Mouse (Mus musculus) hindbrain, embryonic 10.5 days (tissue): ENCODE measurements at regions not wholly inside any gene's neighbourhood (a gene's known extent, or its start where the extent isn't known, plus 50 kb on each side); places are given as distances from the start of the nearest gene placed in this dataset.

Source experiments
- DNase-seq: peaks from one replicate; pipeline ENCODE4 v3.0.0-alpha.2; 2017; ENCODE audit warnings: low spot score
- H3K27ac ChIP-seq: fragments of 300-500 bp; sonication (generic); 2 replicates; pipeline ENCODE4 v1.5.1; 2016; ENCODE audit warnings: mild to moderate bottlenecking, moderate library complexity
- H3K27me3 ChIP-seq: fragments of 300-500 bp; sonication (generic); 2 replicates; pipeline ENCODE4 v1.6.1; 2016; ENCODE audit warnings: mild to moderate bottlenecking; ENCODE audit not compliant: poor library complexity, insufficient read depth, severe bottlenecking
- H3K36me3 ChIP-seq: fragments of 300-500 bp; sonication (generic); 2 replicates; pipeline ENCODE4 v1.6.1; 2016; ENCODE audit warnings: mild to moderate bottlenecking, moderate library complexity
- H3K4me1 ChIP-seq: fragments of 300-500 bp; sonication (generic); replicated peaks from 2 replicates; pipeline ENCODE4 v1.6.1; 2016; ENCODE audit warnings: mild to moderate bottlenecking
- H3K4me3 ChIP-seq: fragments of 300-500 bp; sonication (generic); 2 replicates; pipeline ENCODE4 v1.5.1; 2016; ENCODE audit warnings: mild to moderate bottlenecking, moderate library complexity
- H3K9me3 ChIP-seq: fragments of 300-500 bp; sonication (generic); 2 replicates; pipeline ENCODE4 v1.6.1; 2016; ENCODE audit warnings: mild to moderate bottlenecking, moderate library complexity
- WGBS: fragments of 180-500 bp; shearing (Covaris S2); methylation state at CpG from one replicate; pipeline ENCODE4 v1.1.7; 2016; 5-methylcytosine and 5-hydroxymethylcytosine counted together

DNA sequence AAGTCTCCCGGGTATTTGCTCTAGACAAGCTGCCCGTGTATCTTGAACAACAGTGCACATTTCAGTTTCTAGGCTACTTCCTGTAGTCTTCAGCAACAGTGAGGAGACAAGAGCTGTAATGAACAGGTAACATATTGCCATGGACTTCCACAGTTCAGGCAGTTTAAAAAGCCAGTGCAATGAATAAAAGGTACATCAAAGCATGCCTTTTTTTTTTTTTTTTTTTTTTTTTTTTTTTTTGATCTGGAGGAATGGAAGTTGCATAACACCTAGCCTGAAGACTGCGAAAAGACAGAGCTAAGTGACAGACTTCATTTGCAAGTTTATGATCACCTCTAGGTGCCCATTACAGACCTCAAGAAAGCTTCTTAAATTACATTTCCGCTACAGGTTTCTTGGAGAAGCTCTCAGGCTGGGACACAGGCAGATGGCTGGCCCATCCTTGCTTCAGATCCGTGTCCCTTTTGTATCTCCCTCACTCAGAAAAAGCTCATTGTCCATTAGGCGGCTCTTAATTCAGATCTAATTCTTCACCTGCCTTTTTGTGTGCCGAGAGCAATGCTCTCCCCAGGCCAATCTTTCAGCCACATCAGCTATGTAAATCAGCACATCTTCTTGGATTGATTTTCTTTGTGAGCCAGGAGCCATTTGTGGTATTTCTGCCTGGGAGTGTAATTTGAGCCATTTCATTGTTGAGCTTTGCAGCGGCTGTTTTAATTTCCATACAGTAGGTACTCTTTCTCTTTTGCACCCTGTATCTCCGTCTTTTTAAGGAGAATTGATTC, 78.6 kb upstream of the Cnr1 start:
- Histone ChIP-seq H3K36me3 (no peaks in the 10 kb centered on the region), H3K27me3 (no peaks in the 10 kb centered on the region), H3K27ac (peak overlapping the region; percentile 67), H3K9me3 (no peaks in the 10 kb centered on the region), H3K4me1 (peaks cover 15% of the 10 kb centered on the region), H3K4me3 (no peak overlapping the region)
- 31% methylated on average over 9 of the region's 9 CpGs for WGBS
- peak; percentile 23 for DNase-seq

DNA sequence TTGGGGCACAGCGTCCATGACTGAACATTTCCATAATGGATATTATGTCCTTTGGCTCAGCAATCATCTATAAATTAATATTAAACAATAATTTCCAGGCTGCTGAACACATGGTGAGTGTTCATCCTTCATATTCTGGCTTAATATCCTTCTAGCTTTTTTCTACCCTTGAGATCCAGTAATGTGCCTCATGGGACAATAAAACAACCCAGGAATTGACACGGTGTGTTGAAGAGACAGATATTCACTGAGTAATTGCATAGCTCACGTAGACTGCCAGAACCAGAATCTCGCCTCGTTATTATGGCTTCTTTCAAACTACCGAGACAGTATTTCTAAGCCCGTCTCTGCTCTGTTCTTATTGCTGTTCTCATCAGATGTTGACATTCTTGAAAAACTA, 74.1 kb upstream of the Cnr1 start:
- WGBS = 85% methylated on average over 7 of the region's 7 CpGs

DNA sequence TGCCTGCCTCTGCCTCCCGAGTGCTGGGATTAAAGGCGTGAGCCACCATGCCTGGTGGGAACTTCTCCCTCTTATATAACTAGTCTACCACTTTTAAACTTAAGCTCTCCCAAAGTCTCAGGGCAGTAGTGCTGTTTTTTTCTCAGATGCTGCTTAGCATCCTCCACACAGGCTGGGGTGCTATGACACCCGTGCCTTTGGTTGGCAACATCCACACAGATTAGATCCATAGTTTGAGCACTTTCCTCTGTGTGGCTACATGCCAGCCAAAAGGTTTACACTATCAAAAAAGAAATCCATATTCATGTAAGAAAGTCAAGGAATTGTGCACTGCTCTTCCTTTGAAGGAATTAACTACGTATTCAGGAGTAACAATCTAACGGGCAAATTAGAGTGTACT, 72.1 kb upstream of the Cnr1 start:
- no peaks in the 10 kb centered on the region for H3K4me1 ChIP-seq
- WGBS = 92% methylated on average over 5 of the region's 5 CpGs
- H3K9me3 ChIP-seq = no peaks in the 10 kb centered on the region
- no peak overlapping the region for H3K4me3 ChIP-seq
- no peak overlapping the region for H3K27ac ChIP-seq
- H3K27me3 ChIP-seq = no peaks in the 10 kb centered on the region
- H3K36me3 ChIP-seq = no peaks in the 10 kb centered on the region
- DNase-seq = no peak

More for the DNA sequence above, 74.1 kb upstream of the Cnr1 start:
- Histone ChIP-seq H3K4me3 (no peak overlapping the region), H3K36me3 (no peaks in the 10 kb centered on the region), H3K27ac (no peak overlapping the region), H3K4me1 (peaks cover 11% of the 10 kb centered on the region), H3K27me3 (no peaks in the 10 kb centered on the region), H3K9me3 (no peaks in the 10 kb centered on the region)
- DNase-seq = no peak

DNA sequence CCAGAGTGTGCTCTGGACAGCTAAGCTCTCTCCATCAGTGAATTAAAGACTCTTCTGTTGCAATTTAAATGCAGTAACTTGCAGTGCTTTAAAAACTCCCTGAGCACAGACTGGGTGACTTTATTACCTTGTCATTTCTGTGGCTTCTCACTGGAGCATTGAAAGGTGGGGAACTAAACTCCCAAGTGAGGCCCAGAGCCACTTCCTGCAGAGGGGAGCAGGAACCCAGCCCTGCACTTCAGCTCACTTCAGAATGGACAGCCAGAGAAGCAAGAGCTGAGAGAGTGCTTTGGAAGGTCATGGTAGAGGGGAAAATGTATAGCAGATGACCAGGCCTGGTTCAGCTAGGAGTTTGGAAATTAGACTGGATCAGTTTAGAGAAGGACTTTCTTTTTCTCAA, 69.3 kb upstream of the Cnr1 start:
- Histone ChIP-seq H3K4me1 (no peaks in the 10 kb centered on the region), H3K27me3 (no peaks in the 10 kb centered on the region), H3K9me3 (no peaks in the 10 kb centered on the region), H3K4me3 (no peak overlapping the region), H3K27ac (no peak overlapping the region), H3K36me3 (no peaks in the 10 kb centered on the region)
- no peak for DNase-seq

DNA sequence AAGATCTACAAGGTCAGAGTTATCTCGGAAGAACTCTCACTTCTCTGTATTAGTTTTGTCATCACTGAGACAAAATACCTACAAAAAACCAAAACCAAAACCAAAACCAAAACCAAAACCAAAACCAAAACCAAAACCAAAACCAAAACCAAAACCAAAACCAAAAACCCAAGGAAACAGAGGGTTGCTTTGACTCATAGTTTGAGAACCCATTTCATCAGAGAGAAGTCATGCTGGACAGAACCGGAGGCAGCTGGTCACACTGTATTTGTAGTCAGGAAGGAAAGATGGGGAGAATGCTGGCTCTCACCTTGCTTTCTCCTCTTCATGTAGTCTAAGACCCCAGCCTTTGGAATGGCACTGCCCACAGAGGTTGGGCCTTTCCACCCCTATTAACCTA, 57.3 kb upstream of the Cnr1 start:
- H3K4me1 ChIP-seq = no peaks in the 10 kb centered on the region
- no peaks in the 10 kb centered on the region for H3K27me3 ChIP-seq
- H3K4me3 ChIP-seq = no peak overlapping the region
- no peaks in the 10 kb centered on the region for H3K9me3 ChIP-seq
- no peak for DNase-seq
- WGBS = 90% methylated on average over 2 of the region's 2 CpGs
- H3K36me3 ChIP-seq = no peaks in the 10 kb centered on the region
- no peak overlapping the region for H3K27ac ChIP-seq

DNA sequence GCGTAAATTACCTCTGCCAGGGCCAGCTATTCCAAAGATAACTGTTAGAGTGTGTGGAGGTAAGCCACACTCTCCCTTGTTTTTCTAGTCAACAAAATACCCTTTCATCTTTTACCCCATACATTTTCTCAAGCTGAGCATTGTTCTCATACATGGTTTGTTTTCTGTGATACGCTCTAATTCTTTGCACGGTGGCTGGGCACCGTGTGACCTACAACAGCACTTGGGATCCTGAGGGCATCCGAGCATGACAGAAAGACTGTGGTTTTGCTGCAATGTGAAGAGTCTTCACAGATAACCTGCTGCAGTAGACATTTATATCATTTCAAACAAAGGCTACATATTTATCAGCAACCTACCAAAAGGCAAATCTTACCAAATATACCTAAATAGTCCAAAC, 55.1 kb upstream of the Cnr1 start:
- H3K4me1 ChIP-seq = no peaks in the 10 kb centered on the region
- H3K27ac ChIP-seq = no peak overlapping the region
- no peaks in the 10 kb centered on the region for H3K27me3 ChIP-seq
- H3K4me3 ChIP-seq = no peak overlapping the region
- H3K36me3 ChIP-seq = no peaks in the 10 kb centered on the region
- WGBS = 27% methylated on average over 5 of the region's 5 CpGs
- DNase-seq = no peak
- no peaks in the 10 kb centered on the region for H3K9me3 ChIP-seq
